Comparison of ENCODE assay signal across 8 mouse cellular contexts in the genomic region with DNA sequence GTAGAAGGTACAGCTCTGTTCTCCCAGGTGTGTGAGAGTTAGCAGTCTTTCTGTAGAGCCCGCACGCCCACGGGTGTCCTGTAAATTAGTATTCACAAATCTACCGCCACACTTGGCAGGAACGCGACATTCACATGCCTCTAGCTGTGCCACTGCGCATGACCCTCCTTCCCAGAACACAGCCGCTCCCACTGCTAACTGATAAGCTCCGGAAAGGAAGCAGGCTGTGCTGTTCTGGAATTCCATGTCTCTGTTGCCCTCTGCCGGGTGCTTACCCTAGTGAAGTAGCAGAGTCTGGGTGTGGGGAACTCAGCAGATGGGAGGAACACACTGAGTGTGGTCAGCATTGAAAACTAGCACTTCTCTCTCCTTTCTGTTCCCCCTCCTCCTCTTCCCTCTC. TPM values are rescaled to one million over a fixed set of nuclear protein-coding genes. Genes with fewer than 3 reads are reported as not detected.
DNase-seq lines count a peak whose midpoint lies in the region; ATAC-seq lines count a peak whose summit lies in the region.

No protein-coding gene starts in this region.

- peak; percentile 82 for DNase-seq in adrenal gland, postnatal 10 days
- DNase-seq in embryo, embryonic 10.5 days (ENCODE audit: low spot score) = peak; percentile 78
- peak; percentile 64 for DNase-seq in gastrocnemius, postnatal 14 days
- peak; percentile 39 for DNase-seq in induced T-regulatory cell, adult 2 months (ENCODE audit: low read depth)
- DNase-seq in left cerebral cortex, adult 18-20 months (ENCODE audit: low spot score in 2 of 2) = peak; percentile 85 to 91
- DNase-seq in lung, postnatal 36 days = peak; percentile 98
- peak; percentile 94 for DNase-seq in right cerebral cortex, adult 18-20 months

- intact Hi-C loops in gastrocnemius, postnatal 14 days (cut with DNase I; ENCODE audit: low total_unique reads) = loop anchor here (10.0 kb wide), 2 partner anchors 301 to 401 kb away; no protein-coding TSS in a partner anchor

- ATAC-seq in erythroid progenitor cell, adult 5-6 weeks (replicated peaks; ENCODE audit: low FRiP score, poor library complexity, severe bottlenecking) = no peak

RNA-seq across cellular contexts. Expression of a gene that starts 2.1 kb away (rescaled TPM):
- total RNA-seq in adrenal gland, postnatal 10 days (2021) = under 1 TPM; 0.12 to 0.67 TPM
- total RNA-seq in gastrocnemius, postnatal 14 days (2021) = under 1 TPM; 0.51 to 0.78 TPM
- total RNA-seq in left cerebral cortex, adult 18-20 months (2021) = under 1 TPM; 0.37 to 0.84 TPM
- total RNA-seq in erythroid progenitor cell, adult 5-6 weeks (2015; ENCODE audit: low replicate concordance) = not detected in 2 replicates
- total RNA-seq in erythroid progenitor cell, adult 5-6 weeks (2017; ENCODE audit: low replicate concordance) = not detected in 2 replicates

Comparison
In these comparisons a context has a peak if more than half of its experiments do, and no peak if none do; other contexts are left out.
1. DNase-seq: peak in every context shown above with its lines; median percentile 98 in lung, postnatal 36 days; 94 in right cerebral cortex, adult 18-20 months; 88 in left cerebral cortex, adult 18-20 months; 82 in adrenal gland, postnatal 10 days; 78 in embryo, embryonic 10.5 days; 64 in gastrocnemius, postnatal 14 days; 39 in induced T-regulatory cell, adult 2 months.